Mouse (Mus musculus) kidney, embryonic 15.5 days (tissue): Measurements from ENCODE around the gene Stip1. TPM values are rescaled to one million over a fixed set of nuclear protein-coding genes. Genes with fewer than 3 reads are reported as not detected.
A peak's percentile ranks its signal among the peaks of the same experiment; 100 is the strongest.

Experiments used
- ATAC-seq: fragments of 200-750 bp; cut with Nextera tagmentation; replicated peaks from 2 replicates; pipeline ENCODE4 v1.8.0; 2017; ENCODE audit warnings: moderate TSS enrichment; ENCODE audit not compliant: low FRiP score
- H3K27ac ChIP-seq: fragments of 300-500 bp; sonication (generic); 2 replicates; pipeline ENCODE4 v1.5.1; 2015; ENCODE audit warnings: mild to moderate bottlenecking, inconsistent platforms
- H3K27me3 ChIP-seq: fragments of 300-500 bp; sonication (generic); 2 replicates; pipeline ENCODE4 v1.6.1; 2015; ENCODE audit warnings: inconsistent platforms
- H3K36me3 ChIP-seq: fragments of 300-500 bp; sonication (generic); 2 replicates; pipeline ENCODE4 v1.6.1; 2015; ENCODE audit warnings: inconsistent platforms
- H3K4me1 ChIP-seq: fragments of 300-500 bp; sonication (generic); 2 replicates; pipeline ENCODE4 v1.6.1; 2015; ENCODE audit warnings: inconsistent platforms
- H3K4me2 ChIP-seq: fragments of 300-500 bp; sonication (generic); 2 replicates; pipeline ENCODE4 v1.6.1; 2015; ENCODE audit warnings: moderate library complexity, mild to moderate bottlenecking, inconsistent platforms
- H3K4me3 ChIP-seq: fragments of 300-500 bp; sonication (generic); replicated peaks from 2 replicates; pipeline ENCODE4 v1.5.1; 2015; ENCODE audit warnings: mild to moderate bottlenecking, inconsistent platforms
- H3K9ac ChIP-seq: fragments of 300-500 bp; sonication (generic); 2 replicates; pipeline ENCODE4 v1.6.1; 2015; ENCODE audit warnings: mild to moderate bottlenecking, inconsistent platforms
- H3K9me3 ChIP-seq: fragments of 300-500 bp; sonication (generic); replicated peaks from 2 replicates; pipeline ENCODE4 v1.6.1; 2016; ENCODE audit warnings: inconsistent platforms
- WGBS: fragments of 180-500 bp; shearing (Covaris S2); methylation state at CpG from one replicate; pipeline ENCODE4 v1.1.7; 2015; ENCODE audit warnings: mixed read lengths; 5-methylcytosine and 5-hydroxymethylcytosine counted together
- polyA plus RNA-seq: library from polyadenylated mRNA; unstranded; fragments of >200 nt; fragmentation: Nextera tagmentation; extraction: Ambion mirVana; gene quantifications from 2 replicates; pipeline ENCODE4 v1.2.1, GENCODE M21; 2015

Gene Stip1
- polyA plus RNA-seq, 1 experiment from 2014 or later = 298 TPM

GRCm38 (mm10) chr19:7070775-7071174 is 31.0 kb upstream of the Stip1 start:
- Histone ChIP-seq H3K27ac (peak overlapping the region; percentile 79), H3K9ac (no peak overlapping the region), H3K4me1 (peaks cover 86% of the 10 kb centered on the region), H3K4me3 (0 out of 2 replicates have a peak overlapping the region, but pooled peaks have one; percentile 9), H3K9me3 (no peaks in the 10 kb centered on the region), H3K36me3 (no peaks in the 10 kb centered on the region), H3K4me2 (peak overlapping the region; percentile 53), H3K27me3 (peaks cover 56% of the 10 kb centered on the region)
- no peak for ATAC-seq
- WGBS = 12% methylated on average over 4 of the region's 4 CpGs

GRCm38 (mm10) chr19:7069781-7070763 is 30.3 kb upstream of the Stip1 start:
- H3K9me3 ChIP-seq = no peaks in the 10 kb centered on the region
- H3K27me3 ChIP-seq = peaks cover 50% of the 10 kb centered on the region
- H3K9ac ChIP-seq = 0 out of 2 replicates have a peak overlapping the region, but pooled peaks have one; percentile 9
- peak overlapping the region; percentile 79 for H3K27ac ChIP-seq
- no peaks in the 10 kb centered on the region for H3K36me3 ChIP-seq
- H3K4me1 ChIP-seq = peaks cover 86% of the 10 kb centered on the region
- WGBS = 7% methylated on average over 34 of the region's 35 CpGs
- H3K4me3 ChIP-seq = peak overlapping the region; percentile 9; the same call in 1 of the 2 replicates
- peak; percentile 54 for ATAC-seq
- H3K4me2 ChIP-seq = peak overlapping the region; percentile 53

- no peak overlapping the region for H3K9ac ChIP-seq
- peaks cover 83% of the 10 kb centered on the region for H3K4me1 ChIP-seq
- no peaks in the 10 kb centered on the region for H3K36me3 ChIP-seq
- H3K9me3 ChIP-seq = no peaks in the 10 kb centered on the region
- H3K4me3 ChIP-seq = no peak overlapping the region
- peaks cover 40% of the 10 kb centered on the region for H3K27me3 ChIP-seq
- no peak for ATAC-seq
- H3K27ac ChIP-seq = peak overlapping the region; percentile 79
- WGBS = 33% methylated on average over 11 of the region's 11 CpGs
- H3K4me2 ChIP-seq = peak overlapping the region; percentile 39; the same call in 1 of the 2 replicates
These were observed 29.1 kb upstream of the Stip1 start for GRCm38 (mm10) chr19:7068661-7069531.

GRCm38 (mm10) chr19:7068136-7068535 is 28.4 kb upstream of the Stip1 start:
- Histone ChIP-seq H3K4me2 (peak overlapping the region; percentile 39), H3K27me3 (peaks cover 33% of the 10 kb centered on the region), H3K4me1 (peaks cover 76% of the 10 kb centered on the region), H3K9ac (no peak overlapping the region), H3K36me3 (no peaks in the 10 kb centered on the region), H3K27ac (peak overlapping the region; percentile 45; the same call in 1 of the 2 replicates), H3K9me3 (no peaks in the 10 kb centered on the region), H3K4me3 (no peak overlapping the region)
- WGBS = 3% methylated on average over 14 of the region's 14 CpGs
- ATAC-seq = 0 out of 2 replicates have a peak, but pooled peaks have one; percentile 5

GRCm38 (mm10) chr19:7067344-7068050 is 27.7 kb upstream of the Stip1 start:
- H3K27me3 ChIP-seq = peaks cover 27% of the 10 kb centered on the region
- no peaks in the 10 kb centered on the region for H3K36me3 ChIP-seq
- no peak for ATAC-seq
- peaks cover 69% of the 10 kb centered on the region for H3K4me1 ChIP-seq
- no peaks in the 10 kb centered on the region for H3K9me3 ChIP-seq
- 48% methylated on average over 20 of the region's 20 CpGs for WGBS
- H3K4me2 ChIP-seq = no peak overlapping the region
- H3K4me3 ChIP-seq = no peak overlapping the region
- H3K9ac ChIP-seq = no peak overlapping the region
- H3K27ac ChIP-seq = no peak overlapping the region

- Histone ChIP-seq H3K9me3 (no peaks in the 10 kb centered on the region), H3K9ac (no peak overlapping the region), H3K27me3 (peaks cover 25% of the 10 kb centered on the region), H3K4me3 (no peak overlapping the region), H3K27ac (no peak overlapping the region), H3K36me3 (no peaks in the 10 kb centered on the region), H3K4me1 (peaks cover 63% of the 10 kb centered on the region), H3K4me2 (peak overlapping the region; percentile 25; the same call in 1 of the 2 replicates)
- 30% methylated on average over 8 of the region's 8 CpGs for WGBS
- no peak for ATAC-seq
These were observed 27.1 kb upstream of the Stip1 start for GRCm38 (mm10) chr19:7066828-7067342.

- 30% methylated on average over 15 of the region's 15 CpGs for WGBS
- no peak overlapping the region for H3K9ac ChIP-seq
- no peak for ATAC-seq
These were observed 26.5 kb upstream of the Stip1 start for GRCm38 (mm10) chr19:7066034-7066827.

GRCm38 (mm10) chr19:7064571-7064970 is 24.8 kb upstream of the Stip1 start:
- Histone ChIP-seq H3K4me1 (peaks cover 40% of the 10 kb centered on the region), H3K9me3 (no peaks in the 10 kb centered on the region), H3K4me3 (no peak overlapping the region), H3K27me3 (peaks cover 17% of the 10 kb centered on the region), H3K4me2 (no peak overlapping the region), H3K9ac (no peak overlapping the region), H3K36me3 (no peaks in the 10 kb centered on the region), H3K27ac (no peak overlapping the region)
- WGBS = 6% methylated on average over 3 of the region's 3 CpGs
- peak; percentile 50; the same call in 1 of the 2 replicates for ATAC-seq

More at GRCm38 (mm10) chr19:7066034-7066827, 26.5 kb upstream of the Stip1 start:
- no peak overlapping the region for H3K4me3 ChIP-seq
- peaks cover 20% of the 10 kb centered on the region for H3K27me3 ChIP-seq
- no peak overlapping the region for H3K27ac ChIP-seq
- no peaks in the 10 kb centered on the region for H3K9me3 ChIP-seq
- H3K4me2 ChIP-seq = peak overlapping the region; percentile 25; the same call in 1 of the 2 replicates
- H3K4me1 ChIP-seq = peaks cover 57% of the 10 kb centered on the region
- no peaks in the 10 kb centered on the region for H3K36me3 ChIP-seq

- Histone ChIP-seq H3K4me2 (no peak overlapping the region), H3K4me3 (no peak overlapping the region), H3K4me1 (peaks cover 32% of the 10 kb centered on the region), H3K27me3 (peaks cover 19% of the 10 kb centered on the region), H3K9ac (no peak overlapping the region), H3K36me3 (no peaks in the 10 kb centered on the region), H3K27ac (no peak overlapping the region), H3K9me3 (no peaks in the 10 kb centered on the region)
- WGBS = 89% methylated on average over 8 of the region's 8 CpGs
- ATAC-seq = no peak
These were observed 23.1 kb upstream of the Stip1 start for GRCm38 (mm10) chr19:7062916-7063315.

- ATAC-seq = no peak
- Histone ChIP-seq H3K27ac (no peak overlapping the region), H3K4me2 (no peak overlapping the region), H3K9ac (no peak overlapping the region), H3K9me3 (no peaks in the 10 kb centered on the region), H3K36me3 (no peaks in the 10 kb centered on the region), H3K27me3 (peaks cover 11% of the 10 kb centered on the region; the same call in 1 of the 2 replicates), H3K4me1 (peaks cover 32% of the 10 kb centered on the region), H3K4me3 (no peak overlapping the region)
- 92% methylated on average over 5 of the region's 5 CpGs for WGBS
These were observed 22.3 kb upstream of the Stip1 start for GRCm38 (mm10) chr19:7062110-7062509.
